Mouse (Mus musculus) cerebellum, adult 11 months (tissue): ENCODE data around the gene Syngap1.
A peak's percentile ranks its signal among the peaks of the same experiment; 100 is the strongest.

ENCODE experiments used
- DNase-seq: peaks from one replicate; pipeline ENCODE4 v3.0.0; 2022

The Syngap1 gene

DNA sequence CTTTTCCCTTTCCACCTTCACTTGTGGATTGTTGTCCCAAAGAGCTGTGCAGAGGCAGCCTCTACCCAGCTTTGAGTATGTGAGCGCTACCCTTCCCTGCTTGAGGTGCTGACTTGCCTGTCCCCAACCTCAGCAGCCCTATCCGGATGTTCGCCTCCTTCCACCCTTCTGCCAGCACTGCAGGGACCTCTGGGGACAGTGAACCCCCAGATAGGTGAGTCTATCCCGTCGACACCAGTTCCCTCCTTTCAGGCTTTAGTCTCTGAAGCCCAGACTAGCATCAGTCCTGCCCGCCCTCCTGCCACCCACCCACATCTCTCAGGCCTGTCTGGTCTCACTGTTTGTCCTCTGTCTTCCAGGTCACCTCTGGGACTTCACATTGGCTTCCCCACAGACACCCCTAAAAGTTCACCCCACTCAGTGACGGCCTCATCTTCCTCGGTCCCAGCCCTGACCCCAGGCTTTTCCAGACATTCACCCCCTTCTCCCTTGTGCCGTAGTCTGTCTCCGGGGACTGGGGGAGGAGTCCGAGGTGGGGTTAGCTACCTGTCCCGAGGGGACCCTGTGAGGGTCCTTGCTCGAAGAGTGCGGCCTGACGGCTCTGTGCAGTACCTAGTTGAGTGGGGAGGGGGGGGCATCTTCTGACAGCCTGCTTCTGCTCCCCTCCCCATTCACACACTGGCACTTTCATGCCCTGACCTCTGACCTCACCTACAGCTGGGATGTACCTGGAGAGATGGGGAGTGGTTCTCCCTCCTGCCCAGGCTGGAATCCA, 3.9 kb upstream of the Syngap1 start:
- peak; percentile 33 for DNase-seq

GRCm38 (mm10) chr17:26937883-26938695, 3.0 kb upstream of the Syngap1 start:
- peak; percentile 32 for DNase-seq

- peak; percentile 58 for DNase-seq
Observed at GRCm38 (mm10) chr17:26938731-26939130, 2.3 kb upstream of the Syngap1 start.

DNA sequence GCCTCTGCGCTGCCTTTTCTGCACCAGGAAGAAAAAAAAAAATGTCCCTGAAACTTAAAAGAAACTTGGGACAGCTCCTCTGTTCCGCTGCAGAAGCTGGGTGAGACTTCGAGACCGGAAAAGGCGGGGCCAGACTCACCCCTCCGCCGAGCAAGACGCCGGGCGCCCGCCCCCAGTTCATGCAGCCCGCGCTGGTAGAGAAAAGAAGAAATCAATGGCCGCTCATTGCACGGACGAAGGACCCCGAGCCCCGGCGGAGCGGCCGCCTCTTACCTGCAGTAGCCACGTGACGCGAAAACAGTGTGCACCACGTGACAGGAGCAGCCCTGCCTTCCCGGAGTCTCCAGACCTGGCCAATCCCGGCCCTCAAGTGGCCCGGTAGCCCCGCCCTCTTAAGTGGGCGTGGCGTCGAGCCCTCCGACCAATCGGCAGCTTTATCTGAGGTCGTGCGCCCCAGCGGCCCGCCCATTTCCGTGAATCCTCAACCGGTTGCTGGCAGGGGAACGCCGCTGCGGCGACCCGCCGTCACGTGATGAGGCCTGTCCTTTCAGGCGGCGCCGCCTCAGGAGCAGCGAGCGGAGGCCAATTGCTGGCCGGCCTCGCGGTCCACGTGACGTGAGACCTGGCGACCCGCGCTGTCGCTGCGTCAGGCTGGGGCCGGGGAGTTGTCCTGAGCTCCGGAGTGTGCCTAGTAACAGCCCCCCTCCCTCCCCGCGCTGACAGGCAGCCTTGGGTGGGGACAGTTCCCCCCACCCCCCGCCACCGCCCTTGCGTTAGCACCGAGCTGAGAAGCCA, 1.7 kb upstream of the Syngap1 start, which contains the start of gene Cuta:
Cuta (minus strand) TSS at position 392 of the 795 bp plus-strand sequence.
- peak; percentile 100 for DNase-seq

GRCm38 (mm10) chr17:26939973-26940300, 1.1 kb upstream of the Syngap1 start:
- no peak for DNase-seq

- no peak for DNase-seq
Observed at GRCm38 (mm10) chr17:26941841-26942570, 953 bp downstream of the Syngap1 start.

- no peak for DNase-seq
Observed at GRCm38 (mm10) chr17:26945824-26946495, 4.9 kb downstream of the Syngap1 start.

GRCm38 (mm10) chr17:26946567-26946966, 5.5 kb downstream of the Syngap1 start:
- peak; percentile 81 for DNase-seq

DNA sequence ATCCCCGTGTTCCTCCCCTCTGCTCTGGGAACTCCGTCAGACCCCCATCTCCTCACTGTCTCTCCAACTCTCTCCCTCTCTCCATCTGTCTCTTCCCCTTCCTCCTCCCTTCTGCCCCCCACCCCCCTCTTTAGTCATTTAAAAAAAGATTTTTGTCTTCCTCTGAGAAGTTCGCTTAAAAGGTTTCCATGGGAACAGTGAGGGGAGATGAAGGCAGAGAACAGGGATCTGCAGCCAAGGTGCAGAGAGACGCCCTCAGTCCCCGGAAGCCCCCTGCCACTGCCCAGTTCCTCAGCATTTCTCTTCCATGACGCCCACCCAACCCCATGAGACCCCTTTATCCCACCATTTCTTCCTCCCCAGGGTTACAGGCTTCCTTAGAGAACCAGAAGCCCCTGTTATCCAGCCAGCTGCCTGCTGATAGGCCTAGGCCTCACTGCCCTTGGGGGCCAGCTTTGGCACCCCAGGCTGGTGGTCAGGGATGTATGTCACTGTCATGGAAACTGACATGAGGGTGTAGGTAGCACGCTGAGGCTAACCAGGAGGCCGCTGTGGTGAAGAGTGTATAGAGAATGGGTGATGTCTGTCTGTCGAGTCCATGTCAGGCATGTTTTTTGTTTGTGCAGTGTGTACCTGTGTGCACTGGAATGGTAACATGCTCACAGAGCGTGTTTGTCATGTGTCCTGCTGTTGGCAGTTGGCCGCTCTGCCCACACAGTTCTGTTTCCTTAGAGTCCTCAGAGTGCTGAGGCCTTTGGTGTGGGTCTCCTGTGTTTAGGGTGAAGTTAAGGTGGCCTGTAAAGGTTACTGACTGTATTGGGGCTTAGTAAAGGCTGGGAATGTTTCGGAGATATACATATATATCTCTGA, 6.4 kb downstream of the Syngap1 start:
- no peak for DNase-seq

DNA sequence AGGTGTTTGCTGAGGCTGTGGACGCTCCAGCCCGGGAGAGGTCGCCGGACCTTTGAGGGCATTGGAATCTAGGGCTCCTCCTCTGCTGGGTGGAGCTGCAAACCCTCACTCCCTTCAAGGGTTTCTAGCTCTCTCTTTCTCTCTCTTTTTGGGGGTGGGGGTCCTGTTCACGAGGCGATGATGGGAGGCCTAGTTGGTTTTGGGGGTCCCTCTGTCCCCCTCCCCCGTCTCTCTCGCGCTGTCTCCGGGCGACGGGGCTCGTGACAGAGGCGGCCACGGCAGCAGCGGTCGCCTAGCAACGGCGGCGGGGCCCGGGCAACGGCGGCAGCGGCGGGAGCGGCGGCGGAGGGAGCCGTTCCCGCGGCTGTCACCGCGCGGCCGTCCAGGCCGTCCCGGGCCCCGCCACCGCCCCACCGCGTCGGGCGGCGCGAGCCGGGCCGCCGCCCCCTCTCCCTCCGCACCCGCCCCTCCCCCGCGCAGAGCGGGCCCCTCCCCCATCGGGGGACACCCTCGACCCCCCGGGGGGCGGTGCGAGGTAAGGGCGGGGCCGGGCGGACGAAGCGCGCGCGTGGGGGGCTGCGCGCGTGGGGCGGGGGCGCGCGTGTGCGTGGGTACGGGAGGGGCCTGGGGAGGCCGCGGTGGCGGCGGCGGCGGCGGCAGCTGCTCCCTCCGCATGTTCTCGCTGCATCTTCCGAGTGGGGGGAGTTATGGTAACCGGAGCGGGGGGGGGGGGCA, 7.4 kb downstream of the Syngap1 start:
- no peak for DNase-seq

DNA sequence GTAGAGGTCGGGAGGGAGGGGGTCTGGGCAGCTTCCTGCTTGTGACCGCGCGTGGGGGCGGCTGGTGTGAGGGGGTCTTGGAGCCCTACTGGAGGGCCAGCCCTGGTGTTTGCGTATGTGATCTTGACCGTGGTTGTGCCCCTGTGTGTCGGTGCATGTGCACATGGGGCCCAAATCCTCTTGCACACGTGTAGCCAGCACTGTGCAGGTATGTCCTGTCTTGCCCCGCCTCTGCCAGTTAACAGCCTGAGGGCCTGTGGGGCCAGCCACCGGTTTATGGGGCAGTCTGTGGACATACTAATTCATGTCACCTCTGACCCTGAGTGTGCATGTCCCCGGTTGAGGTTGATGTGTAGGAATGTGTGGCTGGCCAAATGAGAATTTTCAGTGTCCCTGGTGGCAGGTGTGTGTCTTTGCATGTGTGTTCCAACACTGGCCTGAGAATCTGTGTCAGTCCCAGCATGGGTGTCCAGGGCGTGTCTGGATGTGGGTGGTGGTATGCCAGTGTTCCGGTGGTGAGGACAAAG, 8.1 kb downstream of the Syngap1 start:
- DNase-seq, result no peak

DNA sequence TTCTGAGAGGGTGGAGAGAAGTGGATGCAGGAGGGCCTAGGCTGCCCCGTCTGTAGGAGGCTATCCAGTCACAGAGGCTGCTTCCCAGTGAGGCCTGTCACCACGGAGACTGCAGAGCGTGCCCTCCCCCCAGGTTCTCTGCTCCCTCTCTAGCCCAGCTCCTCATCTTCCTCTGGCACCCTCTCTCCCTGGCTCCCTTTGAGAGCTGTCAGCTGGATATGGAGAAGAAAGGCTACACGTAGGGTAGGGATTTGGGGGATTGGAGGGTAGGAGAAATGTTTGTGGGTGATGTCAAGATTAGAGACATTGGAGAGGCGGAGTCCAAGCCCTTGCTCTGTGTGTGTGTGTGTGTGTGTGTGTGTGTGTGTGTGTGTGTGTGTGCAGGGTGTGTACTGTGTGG, 8.8 kb downstream of the Syngap1 start:
- DNase-seq, result no peak

GRCm38 (mm10) chr17:26950560-26951288, 9.7 kb downstream of the Syngap1 start:
- DNase-seq, result no peak

GRCm38 (mm10) chr17:26951406-26951805, 10.4 kb downstream of the Syngap1 start:
- DNase-seq, result no peak

- no peak for DNase-seq
Observed at GRCm38 (mm10) chr17:26951952-26952877, 11.2 kb downstream of the Syngap1 start.

- no peak for DNase-seq
Observed at GRCm38 (mm10) chr17:26953201-26953600, 12.1 kb downstream of the Syngap1 start.

- DNase-seq, result no peak
Observed at GRCm38 (mm10) chr17:26953726-26954125, 12.7 kb downstream of the Syngap1 start.

DNA sequence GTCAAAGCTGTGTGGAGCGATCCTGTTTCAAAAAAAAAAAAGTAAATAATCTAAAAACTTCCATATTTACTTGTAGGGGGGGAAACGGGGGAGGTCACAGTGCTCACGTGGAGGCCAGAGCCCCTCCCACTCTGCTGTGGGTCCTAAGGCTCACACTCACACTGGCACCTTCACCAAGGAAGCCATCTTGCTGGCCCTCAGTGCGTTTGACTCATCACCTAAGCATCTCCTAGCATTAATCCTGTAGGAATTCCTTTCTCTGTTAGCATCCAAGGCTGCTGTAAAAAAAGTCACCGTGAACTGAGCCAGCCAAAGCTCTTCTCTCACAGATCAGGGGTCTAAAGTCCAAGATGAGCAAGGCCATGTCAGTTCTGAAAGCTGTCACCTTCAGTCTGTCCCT, 15.3 kb downstream of the Syngap1 start:
- no peak for DNase-seq
